Mouse (Mus musculus) ES-CJ7 (cell line): ENCODE measurements at regions not wholly inside any gene's neighbourhood (a gene's known extent, or its start where the extent isn't known, plus 50 kb on each side); places are given as distances from the start of the nearest gene placed in this dataset.

Experiments used
- DNase-seq: peaks from one replicate; pipeline ENCODE4 v3.0.0; 2011; ENCODE audit warnings: low read depth, low spot score

DNA sequence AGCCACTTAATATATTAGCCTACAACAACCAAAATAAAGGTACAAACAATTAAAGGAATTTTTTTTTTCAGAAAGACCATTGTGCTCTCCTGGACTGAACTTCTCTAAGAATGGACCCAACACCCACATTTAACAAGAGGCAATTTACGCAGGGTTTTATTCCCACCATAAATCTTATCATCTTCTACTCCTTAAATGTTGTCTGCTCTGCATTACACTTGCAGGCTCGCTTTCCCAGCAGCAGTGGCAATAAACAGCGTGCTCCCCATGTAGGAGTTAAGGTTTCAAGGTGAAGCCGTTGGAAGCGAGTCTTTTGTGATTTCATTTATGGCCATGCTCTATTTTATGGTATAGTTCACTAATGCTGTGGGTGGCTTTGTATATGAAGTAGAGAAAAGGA lies 76.0 kb upstream of the Nhs start:
- DNase-seq = no peak

DNA sequence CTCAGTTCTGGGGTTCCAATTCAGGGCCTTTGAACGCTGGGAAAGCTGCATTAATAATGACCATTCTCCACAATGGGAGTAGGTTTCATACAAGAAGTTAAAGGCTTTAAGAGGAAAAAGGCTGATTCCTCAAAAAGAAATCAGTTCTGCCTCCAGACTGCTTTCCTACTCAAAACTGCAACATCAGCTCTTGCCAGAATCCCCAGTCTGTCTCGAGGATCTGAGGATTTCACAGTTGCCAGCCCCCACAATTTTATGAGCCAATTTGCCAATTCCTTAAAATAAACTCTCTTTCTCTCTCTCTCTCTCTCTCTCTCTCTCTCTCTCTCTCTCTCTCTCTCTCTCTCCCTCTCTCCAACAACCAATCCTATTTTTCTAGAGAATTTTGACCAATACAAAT lies 51.3 kb upstream of the Nhs start:
- no peak for DNase-seq
